Mouse (Mus musculus) forebrain, embryonic 12.5 days (tissue): Measurements from ENCODE around the gene Rhobtb1. TPM values are rescaled to one million over a fixed set of nuclear protein-coding genes. Genes with fewer than 3 reads are reported as not detected.

ENCODE experiments used
- ATAC-seq: fragments of 200-750 bp; cut with Nextera tagmentation; 2 replicates; pipeline ENCODE4 v1.8.0; 2017; ENCODE audit warnings: moderate TSS enrichment; ENCODE audit not compliant: low FRiP score
- H3K27ac ChIP-seq: fragments of 300-500 bp; sonication (generic); 2 replicates; pipeline ENCODE4 v1.5.1; 2016; ENCODE audit warnings: mild to moderate bottlenecking
- H3K27me3 ChIP-seq: fragments of 300-500 bp; sonication (generic); 2 replicates; pipeline ENCODE4 v1.6.1; 2016; ENCODE audit warnings: mild to moderate bottlenecking
- H3K36me3 ChIP-seq: fragments of 300-500 bp; sonication (generic); replicated peaks from 2 replicates; pipeline ENCODE4 v1.6.1; 2016; ENCODE audit warnings: mild to moderate bottlenecking
- H3K4me1 ChIP-seq: fragments of 300-500 bp; sonication (generic); 2 replicates; pipeline ENCODE4 v1.6.1; 2016
- H3K4me2 ChIP-seq: fragments of 300-500 bp; sonication (generic); 2 replicates; pipeline ENCODE4 v1.6.1; 2016; ENCODE audit warnings: mild to moderate bottlenecking, moderate library complexity
- H3K4me3 ChIP-seq: fragments of 300-500 bp; sonication (generic); replicated peaks from 2 replicates; pipeline ENCODE4 v1.5.1; 2016; ENCODE audit warnings: mild to moderate bottlenecking
- H3K9ac ChIP-seq: fragments of 300-500 bp; sonication (generic); 2 replicates; pipeline ENCODE4 v1.6.1; 2016; ENCODE audit warnings: mild to moderate bottlenecking
- H3K9me3 ChIP-seq: fragments of 300-500 bp; sonication (generic); 2 replicates; pipeline ENCODE4 v1.6.1; 2016
- WGBS: fragments of 180-500 bp; shearing (Covaris S2); methylation state at CpG from one replicate; pipeline ENCODE4 v1.1.7; 2016; 5-methylcytosine and 5-hydroxymethylcytosine counted together
- polyA plus RNA-seq: library from polyadenylated mRNA; unstranded; fragments of >200 nt; fragmentation: Nextera tagmentation; extraction: Ambion mirVana; gene quantifications from 2 replicates; pipeline ENCODE4 v1.2.1, GENCODE M21; 2016

The Rhobtb1 gene
- polyA plus RNA-seq, 1 experiment from 2014 or later: 17.8 TPM

- Histone ChIP-seq H3K4me3 (no peak overlapping the region), H3K9me3 (no peaks in the 10 kb centered on the region), H3K27me3 (no peaks in the 10 kb centered on the region), H3K9ac (no peak overlapping the region), H3K36me3 (peaks cover 10% of the 10 kb centered on the region; the same call in 1 of the 2 replicates), H3K27ac (0 out of 2 replicates have a peak overlapping the region, but pooled peaks have one; percentile 65), H3K4me1 (peaks cover 25% of the 10 kb centered on the region), H3K4me2 (no peak overlapping the region)
- ATAC-seq: no peak
- 79% methylated on average over 5 of the region's 5 CpGs for WGBS
Measured at GRCm38 (mm10) chr10:69253686-69254080, 102.4 kb downstream of the Rhobtb1 start.

GRCm38 (mm10) chr10:69254390-69254847, 103.2 kb downstream of the Rhobtb1 start:
- ATAC-seq: peak; percentile 70
- Histone ChIP-seq H3K4me3 (no peak overlapping the region), H3K9me3 (no peaks in the 10 kb centered on the region), H3K4me2 (no peak overlapping the region), H3K27me3 (no peaks in the 10 kb centered on the region), H3K36me3 (peaks cover 9% of the 10 kb centered on the region; the same call in 1 of the 2 replicates), H3K27ac (peak overlapping the region; percentile 65), H3K9ac (no peak overlapping the region), H3K4me1 (peaks cover 25% of the 10 kb centered on the region)
- WGBS: 23% methylated on average over 8 of the region's 8 CpGs

GRCm38 (mm10) chr10:69255594-69255993, 104.4 kb downstream of the Rhobtb1 start:
- WGBS: 61% methylated on average over 5 of the region's 5 CpGs
- 0 out of 2 replicates have a peak, but pooled peaks cover 7% of the 10 kb centered on the region for H3K36me3 ChIP-seq

GRCm38 (mm10) chr10:69257592-69258133, 106.4 kb downstream of the Rhobtb1 start:
- ATAC-seq: no peak
- Histone ChIP-seq H3K27ac (0 out of 2 replicates have a peak overlapping the region, but pooled peaks have one; percentile 11), H3K9ac (no peak overlapping the region), H3K27me3 (no peaks in the 10 kb centered on the region), H3K9me3 (no peaks in the 10 kb centered on the region), H3K4me1 (peaks cover 21% of the 10 kb centered on the region), H3K4me3 (no peak overlapping the region), H3K4me2 (no peak overlapping the region), H3K36me3 (no peaks in the 10 kb centered on the region)
- 89% methylated on average over 6 of the region's 6 CpGs for WGBS

More at GRCm38 (mm10) chr10:69255594-69255993, 104.4 kb downstream of the Rhobtb1 start:
- Histone ChIP-seq H3K4me1 (peaks cover 25% of the 10 kb centered on the region), H3K27me3 (no peaks in the 10 kb centered on the region), H3K4me2 (no peak overlapping the region), H3K4me3 (no peak overlapping the region), H3K9ac (no peak overlapping the region), H3K9me3 (no peaks in the 10 kb centered on the region), H3K27ac (0 out of 2 replicates have a peak overlapping the region, but pooled peaks have one; percentile 50)
- ATAC-seq: no peak

- no peak for ATAC-seq
- Histone ChIP-seq H3K4me1 (peaks cover 17% of the 10 kb centered on the region), H3K4me3 (no peak overlapping the region), H3K9ac (no peak overlapping the region), H3K36me3 (no peaks in the 10 kb centered on the region), H3K4me2 (no peak overlapping the region), H3K27me3 (no peaks in the 10 kb centered on the region), H3K9me3 (no peaks in the 10 kb centered on the region), H3K27ac (no peak overlapping the region)
- WGBS: 70% methylated on average over 9 of the region's 9 CpGs
Measured at GRCm38 (mm10) chr10:69258588-69258987, 107.4 kb downstream of the Rhobtb1 start.

GRCm38 (mm10) chr10:69259161-69259560, 107.9 kb downstream of the Rhobtb1 start:
- Histone ChIP-seq H3K4me2 (no peak overlapping the region), H3K9me3 (no peaks in the 10 kb centered on the region), H3K9ac (no peak overlapping the region), H3K4me3 (no peak overlapping the region), H3K27me3 (no peaks in the 10 kb centered on the region), H3K4me1 (peaks cover 16% of the 10 kb centered on the region), H3K27ac (no peak overlapping the region), H3K36me3 (no peaks in the 10 kb centered on the region)
- no peak for ATAC-seq
- WGBS: 70% methylated on average over 2 of the region's 2 CpGs

GRCm38 (mm10) chr10:69259929-69260328, 108.7 kb downstream of the Rhobtb1 start:
- Histone ChIP-seq H3K27ac (no peak overlapping the region), H3K9ac (no peak overlapping the region), H3K9me3 (no peaks in the 10 kb centered on the region), H3K4me3 (no peak overlapping the region), H3K4me2 (no peak overlapping the region), H3K27me3 (no peaks in the 10 kb centered on the region), H3K36me3 (no peaks in the 10 kb centered on the region), H3K4me1 (peaks cover 11% of the 10 kb centered on the region; the same call in 1 of the 2 replicates)
- WGBS: 92% methylated on average over 8 of the region's 8 CpGs
- ATAC-seq: no peak

GRCm38 (mm10) chr10:69262918-69263822, 111.9 kb downstream of the Rhobtb1 start:
- Histone ChIP-seq H3K36me3 (no peaks in the 10 kb centered on the region), H3K9ac (no peak overlapping the region), H3K27me3 (no peaks in the 10 kb centered on the region), H3K27ac (no peak overlapping the region), H3K4me2 (no peak overlapping the region), H3K4me3 (no peak overlapping the region), H3K9me3 (no peaks in the 10 kb centered on the region), H3K4me1 (peaks cover 10% of the 10 kb centered on the region)
- WGBS: 80% methylated on average over 14 of the region's 14 CpGs
- ATAC-seq: no peak

- Histone ChIP-seq H3K9ac (no peak overlapping the region), H3K27ac (no peak overlapping the region), H3K4me2 (no peak overlapping the region), H3K4me1 (peaks cover 15% of the 10 kb centered on the region), H3K36me3 (no peaks in the 10 kb centered on the region), H3K9me3 (no peaks in the 10 kb centered on the region), H3K4me3 (no peak overlapping the region), H3K27me3 (no peaks in the 10 kb centered on the region)
- ATAC-seq: no peak
- 79% methylated on average over 2 of the region's 2 CpGs for WGBS
Measured at GRCm38 (mm10) chr10:69263906-69264305, 112.7 kb downstream of the Rhobtb1 start.

- Histone ChIP-seq H3K4me1 (peaks cover 15% of the 10 kb centered on the region), H3K9ac (no peak overlapping the region), H3K4me3 (no peak overlapping the region), H3K9me3 (no peaks in the 10 kb centered on the region), H3K36me3 (peaks cover 7% of the 10 kb centered on the region), H3K27ac (no peak overlapping the region), H3K4me2 (no peak overlapping the region), H3K27me3 (no peaks in the 10 kb centered on the region)
- 93% methylated on average over 15 of the region's 15 CpGs for WGBS
- no peak for ATAC-seq
Measured at GRCm38 (mm10) chr10:69265421-69265820, 114.2 kb downstream of the Rhobtb1 start.

- Histone ChIP-seq H3K4me1 (peaks cover 15% of the 10 kb centered on the region), H3K4me3 (no peak overlapping the region), H3K9me3 (no peaks in the 10 kb centered on the region), H3K36me3 (peaks cover 27% of the 10 kb centered on the region), H3K9ac (no peak overlapping the region), H3K4me2 (no peak overlapping the region), H3K27ac (no peak overlapping the region), H3K27me3 (no peaks in the 10 kb centered on the region)
- WGBS: 56% methylated on average over 10 of the region's 10 CpGs
- ATAC-seq: no peak
Measured at GRCm38 (mm10) chr10:69268061-69268643, 116.9 kb downstream of the Rhobtb1 start.

- Histone ChIP-seq H3K9me3 (no peaks in the 10 kb centered on the region), H3K27ac (no peak overlapping the region), H3K4me3 (no peak overlapping the region), H3K4me2 (no peak overlapping the region), H3K9ac (no peak overlapping the region), H3K36me3 (peaks cover 30% of the 10 kb centered on the region), H3K4me1 (peaks cover 12% of the 10 kb centered on the region), H3K27me3 (no peaks in the 10 kb centered on the region)
- no peak for ATAC-seq
- WGBS: 78% methylated on average over 10 of the region's 10 CpGs
Measured at GRCm38 (mm10) chr10:69271436-69271835, 120.2 kb downstream of the Rhobtb1 start.
